Mouse (Mus musculus) c-Kit-positive CD71-positive TER-119-negative erythroid progenitor cells, embryonic 14.5 days (primary cell): Measurements from ENCODE around the gene L3mbtl4.

Source experiments
- DNase-seq: peaks from one replicate; pipeline ENCODE4 v3.0.0-alpha.2; 2013; ENCODE audit warnings: low read depth

The L3mbtl4 gene

DNA sequence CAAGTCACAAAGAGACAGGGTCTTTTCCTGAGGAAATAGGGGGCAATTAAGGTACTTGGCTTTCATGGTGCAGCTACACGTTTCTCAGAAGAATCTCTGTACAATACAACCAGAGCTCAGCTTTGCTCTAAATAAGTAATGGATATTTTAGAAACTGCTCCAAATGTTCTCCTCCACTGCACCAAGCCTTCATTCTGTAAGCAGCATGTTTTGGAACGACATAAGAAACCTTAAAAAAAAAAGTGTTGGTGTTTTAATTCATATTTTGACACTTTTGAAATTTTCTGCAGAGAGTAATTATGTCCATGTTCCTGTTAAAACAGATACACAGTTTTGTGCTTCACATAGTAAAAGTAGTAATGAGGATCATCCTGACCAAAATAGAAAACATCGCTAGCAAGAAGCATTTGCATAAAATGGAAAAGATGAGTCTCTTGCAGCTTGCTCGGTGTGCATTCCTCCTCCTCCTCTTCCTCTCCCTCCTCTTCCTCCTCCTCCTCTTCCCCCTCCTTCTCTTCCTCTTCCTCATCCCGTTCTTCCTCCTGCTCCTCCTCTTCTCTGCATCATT lies 369.0 kb downstream of the L3mbtl4 start:
- no peak for DNase-seq

- DNase-seq: no peak
These were observed 392.9 kb downstream of the L3mbtl4 start for GRCm38 (mm10) chr17:68666528-68666927.

DNA sequence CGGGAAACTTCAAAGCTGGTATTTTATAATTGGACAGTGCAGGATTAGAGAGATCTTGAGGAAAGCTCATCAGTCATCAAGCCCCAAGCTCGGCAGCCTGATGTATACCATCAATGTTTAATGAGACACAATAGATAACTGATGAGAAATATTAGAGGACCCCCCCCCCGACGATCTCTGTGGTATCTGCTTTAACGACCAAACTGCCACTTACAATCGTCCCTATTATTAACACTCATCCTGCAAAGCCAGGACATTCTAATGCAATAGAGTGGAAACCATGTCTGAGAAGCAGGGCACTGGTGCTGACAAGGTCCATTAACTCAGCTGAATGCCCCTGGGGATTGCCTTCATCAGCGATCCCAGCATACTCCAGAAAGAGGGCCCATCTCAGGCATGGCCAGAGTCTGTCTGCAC lies 398.5 kb downstream of the L3mbtl4 start:
- no peak for DNase-seq

- no peak for DNase-seq
These were observed 437.1 kb downstream of the L3mbtl4 start for GRCm38 (mm10) chr17:68710701-68711100.

GRCm38 (mm10) chr17:68711350-68711749 lies 437.8 kb downstream of the L3mbtl4 start:
- DNase-seq: no peak

DNA sequence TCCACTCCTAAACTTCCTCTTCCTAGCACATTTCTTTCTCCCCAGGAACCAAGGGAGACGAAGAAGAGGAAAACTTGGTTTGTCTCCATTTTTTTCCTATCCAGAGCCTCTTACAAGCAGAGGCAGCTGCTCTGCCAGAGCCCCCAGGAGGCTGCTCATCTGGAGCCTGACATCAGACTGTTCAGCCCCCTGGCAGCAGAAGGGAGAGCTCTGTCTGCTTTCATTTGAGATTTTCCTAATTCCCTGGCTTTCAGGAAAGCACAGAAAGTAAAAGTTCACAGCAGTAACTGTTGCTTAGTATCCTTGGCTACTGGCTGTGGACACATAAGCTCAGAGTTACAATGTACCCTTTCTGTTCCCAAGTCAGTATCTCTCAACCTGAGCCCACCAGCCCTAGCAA lies 474.7 kb downstream of the L3mbtl4 start:
- DNase-seq: no peak

DNA sequence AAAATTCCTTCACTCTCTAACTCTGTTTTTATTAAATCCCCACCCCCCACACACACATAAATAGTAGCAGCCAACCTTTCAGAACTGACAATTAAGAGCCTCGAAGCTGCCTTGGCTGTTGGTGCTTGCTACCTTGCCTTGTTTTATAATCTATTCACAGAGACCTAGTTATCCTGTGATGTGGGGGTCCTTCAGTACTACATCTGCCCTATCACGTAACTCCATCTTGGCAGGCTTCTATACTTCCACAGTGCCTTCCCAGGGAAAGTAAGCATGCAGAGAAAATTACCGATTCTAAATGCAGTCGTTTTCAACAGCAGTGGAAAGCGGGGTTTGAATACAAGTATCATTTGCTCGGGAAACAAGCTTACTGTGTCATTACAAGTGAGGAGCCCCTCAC lies 476.9 kb downstream of the L3mbtl4 start:
- no peak for DNase-seq

DNA sequence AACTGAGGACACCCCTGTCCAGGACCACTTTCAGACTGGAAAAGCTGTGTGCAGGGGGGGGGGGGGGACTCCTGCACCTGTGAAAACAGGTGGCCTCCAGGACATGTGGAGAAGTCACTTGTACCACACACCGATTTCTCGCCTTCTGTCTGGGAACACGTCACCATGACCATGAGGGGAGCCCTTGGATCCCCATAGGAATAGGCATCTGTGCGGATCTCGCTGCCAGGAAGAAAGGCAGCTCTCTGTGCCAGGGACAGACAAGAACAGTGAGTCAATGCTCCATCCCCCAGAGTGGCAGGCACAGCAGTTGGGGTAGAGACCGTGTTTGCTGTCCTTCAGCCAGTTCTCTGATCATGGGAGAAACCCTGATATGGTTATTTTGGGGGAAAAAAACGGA lies 479.5 kb downstream of the L3mbtl4 start:
- DNase-seq: no peak

GRCm38 (mm10) chr17:68754789-68755188 lies 481.2 kb downstream of the L3mbtl4 start:
- DNase-seq: no peak

- DNase-seq: no peak
These were observed 484.8 kb downstream of the L3mbtl4 start for GRCm38 (mm10) chr17:68758428-68758827.

DNA sequence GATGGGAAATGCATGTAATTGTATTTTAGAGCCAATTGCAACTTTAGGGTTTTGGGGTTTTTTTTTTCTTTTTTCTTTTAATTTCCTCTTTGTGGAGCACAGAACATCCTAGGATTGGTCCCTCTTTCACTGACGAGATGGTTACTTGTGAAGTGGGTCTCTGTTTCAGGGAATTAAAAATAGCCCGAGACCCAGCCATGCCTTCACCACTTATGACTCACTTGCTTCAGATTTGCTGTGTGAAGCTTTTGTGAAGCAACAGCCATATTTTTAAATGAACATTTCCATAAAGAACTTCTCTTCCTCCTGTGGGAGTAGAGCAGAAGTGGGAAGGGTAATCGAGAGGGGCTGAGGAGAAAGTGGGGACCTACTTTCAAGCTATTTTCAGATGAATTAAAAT lies 485.3 kb downstream of the L3mbtl4 start:
- no peak for DNase-seq

GRCm38 (mm10) chr17:68759978-68760377 lies 486.4 kb downstream of the L3mbtl4 start:
- DNase-seq: no peak

GRCm38 (mm10) chr17:68764329-68764880 lies 490.8 kb downstream of the L3mbtl4 start:
- DNase-seq: no peak

DNA sequence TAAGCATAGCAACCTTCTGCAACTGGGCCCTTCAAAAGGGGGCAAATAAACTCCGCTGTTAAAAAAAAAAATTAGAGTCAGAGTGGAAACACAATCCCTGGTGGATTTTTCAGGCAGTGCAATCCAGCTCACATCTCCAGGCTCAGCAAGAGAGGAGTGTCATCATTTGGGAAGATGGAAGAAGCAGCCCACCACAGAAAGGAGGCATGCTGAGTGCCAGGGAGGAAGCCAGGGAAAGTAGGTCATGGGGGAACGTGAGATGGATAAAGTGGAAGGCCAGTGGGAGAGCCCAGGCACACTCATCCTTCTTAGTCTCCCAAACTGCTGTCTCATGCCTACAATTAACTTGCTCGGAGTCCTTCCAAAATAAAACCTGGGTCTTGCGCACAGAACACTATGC lies 496.0 kb downstream of the L3mbtl4 start:
- DNase-seq: no peak

DNA sequence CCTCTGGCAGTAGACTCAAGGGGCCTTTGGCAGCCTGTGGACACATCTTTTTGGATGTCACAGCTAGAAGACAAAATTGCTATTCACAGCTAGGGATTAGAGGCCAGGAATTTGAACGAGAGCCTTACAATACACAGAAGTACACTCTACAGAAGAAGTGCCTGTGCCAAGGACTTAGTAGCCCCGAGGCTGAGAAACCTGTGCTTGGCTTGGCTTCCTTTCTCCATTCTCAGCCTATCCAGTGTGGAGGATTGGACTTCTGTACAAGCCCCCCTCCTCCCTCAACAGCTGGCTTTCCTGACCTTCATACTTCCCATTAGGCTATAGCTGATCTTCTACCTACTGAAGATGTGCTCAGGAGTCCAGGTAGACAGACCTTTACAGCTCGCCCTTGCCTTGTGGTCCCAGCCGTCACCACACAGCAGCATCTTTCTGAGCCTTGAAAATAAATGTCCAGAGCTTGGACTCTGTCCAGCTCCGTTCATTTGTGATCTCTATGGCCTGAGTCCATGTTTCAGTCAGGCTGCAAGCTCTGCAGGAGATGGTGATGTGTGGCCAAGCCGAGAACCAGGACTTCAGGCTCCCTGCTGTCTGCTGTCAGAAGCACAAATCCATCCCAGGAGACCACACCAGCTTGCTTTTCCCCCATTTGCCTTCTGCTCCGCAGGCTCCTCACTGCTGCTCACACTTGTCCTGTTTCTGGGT lies 497.6 kb downstream of the L3mbtl4 start:
- DNase-seq: no peak

DNA sequence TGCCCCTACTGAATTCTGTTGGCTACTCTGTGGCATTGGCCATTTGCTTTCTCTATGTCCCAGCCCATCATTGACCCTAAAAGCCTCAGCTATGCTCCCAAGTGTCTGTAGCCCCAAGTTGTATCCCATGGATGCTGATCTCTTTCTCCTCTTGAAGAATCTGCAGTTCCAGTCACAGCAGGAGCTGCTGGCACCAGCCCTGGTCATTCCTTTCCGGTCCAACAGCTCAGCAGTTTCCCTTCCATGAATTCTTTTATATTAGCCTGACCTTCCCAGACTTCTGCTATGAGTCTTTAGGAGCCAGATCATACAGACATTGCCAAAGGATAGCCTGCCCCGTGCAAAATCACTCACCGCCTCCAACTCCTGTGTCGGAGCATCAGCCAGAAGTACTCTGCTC lies 520.1 kb downstream of the L3mbtl4 start:
- no peak for DNase-seq

- no peak for DNase-seq
These were observed 552.7 kb downstream of the L3mbtl4 start, which contains the start of gene Tmem200c for GRCm38 (mm10) chr17:68826323-68826722. Tmem200c (plus strand) TSS chr17:68826623.
